Mouse (Mus musculus): ENCODE measurements around the gene Rtl5. TPM values are rescaled to one million over a fixed set of nuclear protein-coding genes. Genes with fewer than 3 reads are reported as not detected.

The Rtl5 gene
- polyA plus RNA-seq, 1 experiment = 9.7 TPM

DNA sequence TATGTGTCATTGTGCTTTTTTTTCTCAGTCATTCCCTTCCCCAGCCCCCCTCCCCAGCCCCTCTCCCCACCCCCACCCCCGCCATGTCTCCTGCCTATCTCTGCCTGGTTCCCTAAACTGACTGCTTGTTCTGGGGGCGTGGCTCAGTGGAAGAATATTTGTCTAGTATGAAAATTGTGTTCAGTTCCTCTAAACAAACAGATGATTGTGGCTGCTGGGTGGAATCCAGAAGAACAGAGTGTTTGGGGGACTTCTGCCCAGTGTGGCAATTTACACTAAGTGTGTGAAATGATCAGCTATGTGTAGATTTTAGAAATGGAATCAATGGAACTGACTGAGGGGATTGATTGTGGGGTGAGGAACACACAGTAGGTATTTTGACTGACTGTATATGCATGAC lies 37.5 kb downstream of the Rtl5 start:
- Histone ChIP-seq H3K36me3 (ENCODE audit: control insufficient read depth, insufficient read depth, low read length) (no peaks in the 10 kb centered on the region), H3K27ac (ENCODE audit: insufficient read depth, low read depth, low read length) (no peak overlapping the region), H3K4me1 (ENCODE audit: control insufficient read depth, insufficient read depth, low read length) (peaks cover 8% of the 10 kb centered on the region; the same call in 1 of the 2 replicates), H3K27me3 (replicated peaks; ENCODE audit: control insufficient read depth, insufficient read depth, low read length) (no peaks in the 10 kb centered on the region), H3K4me3 (ENCODE audit: insufficient read depth, low read depth, low read length) (no peak overlapping the region)
- WGBS = 90% methylated on average over 1 of the region's 2 CpGs
- no peak for DNase-seq
- TF ChIP-seq CTCF (conservative IDR thresholded peaks at IDR 0.05; ENCODE audit: insufficient read depth, insufficient read length, low read depth, low read length) (no peak), POLR2A (IDR thresholded peaks at IDR 0.05; ENCODE audit: low read depth, low read length) (no peak)

DNA sequence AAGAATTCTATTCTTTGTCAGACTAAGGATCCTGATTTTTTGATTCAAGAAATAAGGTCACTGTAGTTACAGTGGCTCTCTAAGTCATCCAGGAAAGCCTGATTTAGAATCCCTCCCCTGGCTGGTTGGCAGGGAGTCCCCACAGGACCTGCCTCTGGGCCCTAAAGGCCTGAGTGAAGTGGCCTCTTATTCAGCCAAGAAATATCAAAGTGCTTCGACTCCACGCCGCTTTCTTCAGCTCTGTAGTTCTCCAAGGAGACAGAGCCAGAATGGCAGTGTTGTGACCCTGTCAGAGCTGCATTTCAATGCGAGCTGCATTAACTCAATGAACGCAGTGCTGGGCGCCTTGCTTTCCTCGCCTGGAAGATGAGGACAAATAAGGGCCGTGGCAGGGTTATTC lies 38.7 kb downstream of the Rtl5 start:
- Histone ChIP-seq H3K27me3 (replicated peaks; ENCODE audit: control insufficient read depth, insufficient read depth, low read length) (no peaks in the 10 kb centered on the region), H3K27ac (ENCODE audit: insufficient read depth, low read depth, low read length) (no peak overlapping the region), H3K36me3 (ENCODE audit: control insufficient read depth, insufficient read depth, low read length) (no peaks in the 10 kb centered on the region), H3K4me1 (ENCODE audit: control insufficient read depth, insufficient read depth, low read length) (peaks cover 3% of the 10 kb centered on the region; the same call in 1 of the 2 replicates), H3K4me3 (ENCODE audit: insufficient read depth, low read depth, low read length) (no peak overlapping the region)
- 58% methylated on average over 8 of the region's 8 CpGs for WGBS
- DNase-seq = no peak
- TF ChIP-seq POLR2A (IDR thresholded peaks at IDR 0.05; ENCODE audit: low read depth, low read length) = no peak
- TF ChIP-seq CTCF (conservative IDR thresholded peaks at IDR 0.05; ENCODE audit: insufficient read depth, insufficient read length, low read depth, low read length) = no peak

DNA sequence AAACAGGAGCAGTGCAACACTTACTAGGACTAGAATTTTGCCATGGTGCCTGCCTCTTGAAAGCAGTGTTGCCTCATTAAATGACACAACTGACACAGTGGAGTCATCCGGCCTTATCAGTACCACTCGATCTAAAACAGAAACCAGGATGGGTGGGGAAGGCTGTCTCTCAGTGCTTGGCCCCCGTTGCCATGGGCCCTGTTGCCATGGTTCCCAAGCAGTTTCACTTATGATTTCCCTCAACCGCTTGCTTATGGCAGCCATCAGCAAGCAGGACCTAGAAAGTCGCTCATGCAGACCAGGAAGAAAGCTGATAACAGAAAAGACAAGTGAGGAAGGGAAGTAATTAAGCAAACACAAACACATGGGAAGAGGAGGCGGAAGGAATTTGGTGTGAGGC lies 39.3 kb downstream of the Rtl5 start:
- no peak overlapping the region for H3K27ac ChIP-seq (ENCODE audit: insufficient read depth, low read depth, low read length)
- TF ChIP-seq POLR2A (IDR thresholded peaks at IDR 0.05; ENCODE audit: low read depth, low read length) = no peak
- no peak for TF ChIP-seq CTCF (conservative IDR thresholded peaks at IDR 0.05; ENCODE audit: insufficient read depth, insufficient read length, low read depth, low read length)
- no peaks in the 10 kb centered on the region for H3K27me3 ChIP-seq (replicated peaks; ENCODE audit: control insufficient read depth, insufficient read depth, low read length)
- 50% methylated on average over 6 of the region's 6 CpGs for WGBS
- no peaks in the 10 kb centered on the region for H3K36me3 ChIP-seq (ENCODE audit: control insufficient read depth, insufficient read depth, low read length)
- peak; percentile 67 for DNase-seq
- H3K4me3 ChIP-seq (ENCODE audit: insufficient read depth, low read depth, low read length) = no peak overlapping the region
- no peaks in the 10 kb centered on the region for H3K4me1 ChIP-seq (ENCODE audit: control insufficient read depth, insufficient read depth, low read length)

DNA sequence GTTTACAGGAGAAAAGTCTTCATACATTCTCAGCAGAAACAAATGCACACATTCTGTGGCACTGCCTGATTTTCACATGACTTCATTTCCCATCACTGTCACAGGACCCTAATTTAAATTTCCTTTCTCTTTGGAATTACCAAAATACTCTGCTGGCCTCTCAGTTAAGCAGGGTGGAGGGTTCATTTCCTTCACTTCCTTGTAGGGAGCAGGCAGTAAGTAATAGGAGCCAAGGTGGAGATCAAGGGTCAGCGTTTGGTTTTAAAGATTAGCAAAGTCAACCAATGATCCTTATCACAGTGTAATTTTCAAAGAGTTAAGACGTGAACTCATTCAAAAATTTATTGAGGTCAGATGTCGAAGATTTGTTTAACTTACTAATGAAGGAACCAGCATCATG lies 46.1 kb downstream of the Rtl5 start:
- no peak for TF ChIP-seq CTCF (conservative IDR thresholded peaks at IDR 0.05; ENCODE audit: insufficient read depth, insufficient read length, low read depth, low read length)
- no peak for TF ChIP-seq POLR2A (IDR thresholded peaks at IDR 0.05; ENCODE audit: low read depth, low read length)
- Histone ChIP-seq H3K4me1 (ENCODE audit: control insufficient read depth, insufficient read depth, low read length) (no peaks in the 10 kb centered on the region), H3K4me3 (ENCODE audit: insufficient read depth, low read depth, low read length) (no peak overlapping the region), H3K27me3 (replicated peaks; ENCODE audit: control insufficient read depth, insufficient read depth, low read length) (no peaks in the 10 kb centered on the region), H3K27ac (ENCODE audit: insufficient read depth, low read depth, low read length) (no peak overlapping the region), H3K36me3 (ENCODE audit: control insufficient read depth, insufficient read depth, low read length) (no peaks in the 10 kb centered on the region)
- WGBS = 14% methylated on average over 3 of the region's 3 CpGs
- DNase-seq = peak; percentile 59

DNA sequence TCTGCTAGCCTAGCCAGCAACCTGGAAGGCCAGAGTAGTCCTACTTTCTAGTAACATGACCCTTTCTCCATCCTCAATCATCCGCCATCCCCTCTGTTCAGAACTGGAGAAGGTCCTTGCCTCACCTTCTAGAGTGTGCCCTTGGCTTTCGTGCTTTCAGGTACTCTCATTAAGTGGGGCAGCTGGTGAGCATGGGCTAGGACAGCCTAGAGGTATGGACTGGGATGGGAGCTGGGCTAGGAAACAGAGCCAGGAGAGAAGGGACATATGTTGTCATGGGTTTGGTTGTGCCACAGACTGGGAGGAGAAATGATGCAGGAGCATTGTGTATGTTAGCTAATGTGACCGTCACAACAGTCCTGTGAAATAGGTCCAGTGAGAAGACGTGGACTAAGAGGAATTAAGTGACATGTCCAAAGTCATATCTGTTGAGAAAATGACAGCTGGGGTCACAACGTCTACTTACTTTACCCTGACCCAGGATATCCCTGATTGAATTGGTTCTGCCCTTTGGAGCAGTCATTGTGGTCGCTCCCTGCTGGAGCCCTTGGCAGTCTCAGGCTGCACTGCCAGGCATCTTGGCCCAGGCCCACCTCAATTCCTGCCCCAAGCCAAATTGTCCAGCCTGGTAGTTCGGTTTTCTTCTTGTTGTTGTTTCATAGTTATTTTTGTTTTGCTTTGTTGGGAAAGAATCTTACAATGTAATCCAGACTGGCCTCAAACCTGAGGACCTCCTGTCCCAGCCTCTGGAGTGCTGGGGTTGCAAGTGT lies 51.4 kb downstream of the Rtl5 start:
- H3K27ac ChIP-seq (ENCODE audit: insufficient read depth, low read depth, low read length) = peak overlapping the region; percentile 31; the same call in 1 of the 2 replicates

DNA sequence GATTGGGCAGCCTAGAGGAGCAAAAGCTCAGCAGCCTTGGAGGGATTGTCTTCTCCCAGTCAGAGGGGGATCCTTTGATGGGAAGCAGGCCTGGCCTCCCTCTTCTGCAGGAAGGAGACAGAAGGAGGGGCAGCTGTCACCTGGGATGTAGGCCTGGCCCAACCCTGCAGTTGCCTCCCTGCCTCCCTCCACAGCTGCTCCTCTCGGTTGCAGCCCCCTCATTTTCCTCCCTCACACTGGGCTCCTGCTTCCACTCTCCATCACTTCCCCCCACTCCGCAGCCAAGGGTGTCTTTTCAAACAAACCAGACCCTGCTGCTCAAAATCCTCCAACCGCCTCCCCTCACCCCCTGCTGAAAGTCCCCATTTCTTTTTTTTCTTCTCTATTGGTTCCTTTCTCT lies 52.2 kb downstream of the Rtl5 start:
- Histone ChIP-seq H3K27me3 (replicated peaks; ENCODE audit: control insufficient read depth, insufficient read depth, low read length) (no peaks in the 10 kb centered on the region), H3K36me3 (ENCODE audit: control insufficient read depth, insufficient read depth, low read length) (no peaks in the 10 kb centered on the region), H3K27ac (ENCODE audit: insufficient read depth, low read depth, low read length) (no peak overlapping the region), H3K4me1 (ENCODE audit: control insufficient read depth, insufficient read depth, low read length) (no peaks in the 10 kb centered on the region), H3K4me3 (ENCODE audit: insufficient read depth, low read depth, low read length) (0 out of 2 replicates have a peak overlapping the region, but pooled peaks have one; percentile 24)
- DNase-seq = no peak
- WGBS = 73% methylated on average over 3 of the region's 3 CpGs
- TF ChIP-seq CTCF (conservative IDR thresholded peaks at IDR 0.05; ENCODE audit: insufficient read depth, insufficient read length, low read depth, low read length) = no peak
- TF ChIP-seq POLR2A (IDR thresholded peaks at IDR 0.05; ENCODE audit: low read depth, low read length) = no peak

More for the DNA sequence above, 51.4 kb downstream of the Rtl5 start:
- Histone ChIP-seq H3K36me3 (ENCODE audit: control insufficient read depth, insufficient read depth, low read length) (no peaks in the 10 kb centered on the region), H3K27me3 (replicated peaks; ENCODE audit: control insufficient read depth, insufficient read depth, low read length) (no peaks in the 10 kb centered on the region), H3K4me1 (ENCODE audit: control insufficient read depth, insufficient read depth, low read length) (no peaks in the 10 kb centered on the region), H3K4me3 (ENCODE audit: insufficient read depth, low read depth, low read length) (no peak overlapping the region)
- WGBS = 60% methylated on average over 7 of the region's 7 CpGs
- no peak for TF ChIP-seq POLR2A (IDR thresholded peaks at IDR 0.05; ENCODE audit: low read depth, low read length)
- no peak for DNase-seq

DNA sequence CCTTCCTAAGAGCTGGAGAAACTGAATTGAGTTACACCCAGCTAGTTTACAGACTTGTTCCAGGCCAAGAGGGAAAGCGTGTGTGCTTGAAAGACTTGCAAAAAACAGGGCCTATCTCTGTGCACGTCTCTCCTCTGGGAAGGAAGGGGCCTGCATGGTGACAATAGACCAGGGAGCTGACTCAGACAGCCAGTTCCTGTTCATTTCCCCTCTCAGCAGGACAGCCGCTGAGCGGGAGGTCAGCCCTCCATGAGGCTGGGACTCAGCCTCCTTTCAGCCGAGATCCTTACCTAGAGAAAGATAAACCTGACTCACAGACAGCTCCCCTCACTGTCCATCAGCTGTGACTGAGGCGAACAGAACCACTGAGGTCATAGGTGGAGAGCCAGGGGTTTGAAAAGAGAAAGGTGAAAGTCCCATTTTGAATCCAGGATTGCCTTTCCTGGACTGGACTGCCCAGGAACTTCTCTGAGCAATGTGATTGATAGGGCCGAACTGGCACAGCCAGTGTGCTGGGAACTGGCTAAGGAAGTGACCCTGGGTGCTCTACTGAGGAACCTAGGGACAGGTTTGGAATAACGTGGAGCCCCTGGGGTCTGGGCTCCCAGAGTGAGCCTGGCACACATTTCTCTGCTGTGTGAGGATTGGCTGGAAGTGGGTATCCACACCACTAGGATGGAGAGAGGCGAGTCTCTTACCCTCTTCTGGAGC lies 53.7 kb downstream of the Rtl5 start:
- TF ChIP-seq CTCF (conservative IDR thresholded peaks at IDR 0.05; ENCODE audit: insufficient read depth, insufficient read length, low read depth, low read length) = no peak
- TF ChIP-seq POLR2A (IDR thresholded peaks at IDR 0.05; ENCODE audit: low read depth, low read length) = no peak
- Histone ChIP-seq H3K4me1 (ENCODE audit: control insufficient read depth, insufficient read depth, low read length) (no peaks in the 10 kb centered on the region), H3K4me3 (ENCODE audit: insufficient read depth, low read depth, low read length) (peak overlapping the region; percentile 41), H3K27me3 (replicated peaks; ENCODE audit: control insufficient read depth, insufficient read depth, low read length) (no peaks in the 10 kb centered on the region), H3K36me3 (ENCODE audit: control insufficient read depth, insufficient read depth, low read length) (no peaks in the 10 kb centered on the region), H3K27ac (ENCODE audit: insufficient read depth, low read depth, low read length) (peak overlapping the region; percentile 55)
- 57% methylated on average over 9 of the region's 9 CpGs for WGBS
- peak; percentile 51 for DNase-seq

Other genes with a start within 250 kb of the Rtl5 start
- 3.2 and 4.0 TPM in 2 replicates for gene Nhsl2, start 221.9 kb downstream of the Rtl5 start, polyA plus RNA-seq (2012; rRNA removed)
- gene Pin4, start 48.1 kb upstream of the Rtl5 start, polyA plus RNA-seq (2012; rRNA removed) = 2.0 and 5.2 TPM in 2 replicates
- gene Ercc6l, start 85.8 kb upstream of the Rtl5 start, polyA plus RNA-seq (2012; rRNA removed) = 0.10 and 0.13 TPM in 2 replicates
- gene Rps4x, start 118.1 kb upstream of the Rtl5 start, polyA plus RNA-seq (2012; rRNA removed) = 354 and 511 TPM in 2 replicates
- gene Cited1, start 180.9 kb upstream of the Rtl5 start, polyA plus RNA-seq (2012; rRNA removed) = 3.3 and 4.4 TPM in 2 replicates

All from kidney, adult 2 months (tissue).